Mouse (Mus musculus) Patski (cell line): ENCODE results near the gene Ptger1. TPM values are rescaled to one million over a fixed set of nuclear protein-coding genes. Genes with fewer than 3 reads are reported as not detected.

ENCODE experiments used
- ATAC-seq: fragments of 100-300 bp; one replicate; pipeline ENCODE4 v1.8.0; 2021
- CTCF ChIA-PET: fragments of 350-600 bp; sonication (Branson Sonifier 250); formaldehyde crosslinking; loops from one replicate; lab custom pipeline; 2022; ENCODE audit warnings: inconsistent platforms; lab: Charles Lee
- POLR2A ChIA-PET: fragments of 350-600 bp; sonication (Branson Sonifier 250); formaldehyde crosslinking; loops from one replicate; lab custom pipeline; 2022; ENCODE audit warnings: antibody characterized with exemption, inconsistent platforms; lab: Charles Lee
- DNase-seq: peaks from one replicate; pipeline ENCODE4 v3.0.0-alpha.2; 2011; ENCODE audit warnings: low read depth, low spot score
- H3K27me3 ChIP-seq: fragments of 371-371 bp; one replicate; pipeline ENCODE4 v1.5.1; 2021
- CTCF ChIP-seq: fragments of 100-300 bp; IDR thresholded peaks from one replicate; pipeline ENCODE4 v1.5.1; 2021
- in situ Hi-C: fragments of 300-500 bp; cut with MboI; formaldehyde crosslinking; loops from 3 replicates; pipeline ENCODE4 v1.11.1; 2018; ENCODE audit warnings: low pct_unique_long_range_greater_than_20kb, mixed read lengths
- polyA plus RNA-seq: library from polyadenylated mRNA; unstranded; gene quantifications from one replicate; pipeline ENCODE4 v1.2.3, GENCODE M21; 2021

Gene Ptger1
- polyA plus RNA-seq, 1 experiment from 2014 or later, result 3.1 TPM

DNA sequence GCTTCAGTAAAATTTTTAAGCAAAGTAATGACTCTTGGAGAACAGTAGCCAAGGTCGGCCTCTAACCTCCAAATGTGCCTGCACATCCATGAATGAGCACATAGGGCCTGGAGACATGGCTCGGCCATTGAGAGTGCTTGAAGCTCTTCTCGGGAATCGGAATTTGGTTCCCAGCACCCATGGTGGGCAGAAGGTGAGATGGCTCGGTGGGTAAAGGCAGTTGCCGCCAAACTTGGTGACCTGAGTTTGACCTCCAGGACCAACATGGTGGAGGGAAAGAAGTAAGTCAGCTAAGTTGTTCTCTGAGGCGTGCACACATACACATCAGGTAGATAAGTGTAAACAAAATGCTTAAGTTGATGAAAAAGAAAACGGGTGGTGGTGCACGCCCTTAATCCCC, 10.4 kb upstream of the Ptger1 start:
- DNase-seq, result no peak
- ChIA-PET POLR2A (no interaction called here), CTCF (interaction anchor here (0.9 kb wide), 1 partner anchor 299 kb away, joined by 4 read pairs; the partner anchor contains the start of genes Asf1b and Gm10644)
- ATAC-seq, result no peak
- H3K27me3 ChIP-seq, result no peaks in the 10 kb centered on the region
- in situ Hi-C loops, result loop anchor here (5.0 kb wide), 1 partner anchor 236 kb away; no protein-coding TSS in a partner anchor
- no peak for TF ChIP-seq CTCF

GRCm38 (mm10) chr8:83656484-83657246, 9.8 kb upstream of the Ptger1 start:
- in situ Hi-C loops, result loop anchor here (5.0 kb wide), 1 partner anchor 236 kb away; no protein-coding TSS in a partner anchor
- DNase-seq, result no peak
- POLR2A ChIA-PET, result no interaction called here
- no peak for TF ChIP-seq CTCF
- ATAC-seq, result no peak
- CTCF ChIA-PET, result interaction anchor here (0.9 to 1.0 kb wide), 2 partner anchors 138 to 299 kb away, joined by 3 to 4 read pairs; partner anchors contain the start of genes Asf1b and Gm10644
- H3K27me3 ChIP-seq, result no peaks in the 10 kb centered on the region

- POLR2A ChIA-PET, result interaction anchor here (1.2 kb wide), 1 partner anchor 8 kb away, joined by 7 read pairs; the partner anchor contains the start of gene Gipc1
- CTCF ChIA-PET, result interaction anchor here (1.2 kb wide), 1 partner anchor 232 kb away, joined by 3 read pairs; no protein-coding TSS in a partner anchor
- no peak for ATAC-seq
- no peaks in the 10 kb centered on the region for H3K27me3 ChIP-seq
- DNase-seq, result no peak
- in situ Hi-C loops, result no loop called here
- no peak for TF ChIP-seq CTCF
These were observed 5.9 kb upstream of the Ptger1 start for GRCm38 (mm10) chr8:83660545-83660944.

- ATAC-seq (no peak), DNase-seq (no peak)
- in situ Hi-C loops, result no loop called here
- TF ChIP-seq CTCF, result no peak
- H3K27me3 ChIP-seq, result no peaks in the 10 kb centered on the region
- CTCF ChIA-PET, result interaction anchor here (0.9 to 3.1 kb wide), 8 partner anchors 8 to 232 kb away, joined by 3 to 17 read pairs (median 4); partner anchors contain the start of gene Gipc1
- POLR2A ChIA-PET, result interaction anchor here (1.2 to 1.3 kb wide), 2 partner anchors 8 to 79 kb away, joined by 3 to 7 read pairs; partner anchors contain the start of gene Gipc1
These were observed 5.3 kb upstream of the Ptger1 start for GRCm38 (mm10) chr8:83660995-83661680.

DNA sequence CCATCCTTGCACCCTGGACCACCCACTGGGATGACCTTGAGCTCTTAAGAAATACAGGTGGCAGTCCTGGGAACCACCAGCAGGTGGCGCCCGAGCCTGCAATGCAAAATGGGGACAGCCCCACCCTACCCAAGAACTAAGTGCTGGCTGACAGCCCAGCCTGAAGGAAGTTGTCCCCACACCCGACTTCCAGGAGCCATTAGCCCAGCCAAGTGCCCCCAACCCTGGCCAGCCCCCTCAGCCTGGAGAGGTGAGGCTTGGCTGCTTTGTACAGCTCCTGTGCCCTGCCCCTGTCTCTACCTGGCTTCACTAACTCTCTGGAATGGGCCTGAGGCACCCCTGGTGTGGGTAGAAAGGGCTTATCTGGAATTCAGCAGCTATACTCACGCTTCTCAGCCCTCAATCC, 4.1 kb upstream of the Ptger1 start:
- no peaks in the 10 kb centered on the region for H3K27me3 ChIP-seq
- ChIA-PET POLR2A (interaction anchor here (1.3 to 1.4 kb wide), 2 partner anchors 9 to 78 kb away, joined by 3 to 7 read pairs; partner anchors contain the start of gene Gipc1), CTCF (interaction anchor here (0.8 to 3.1 kb wide), 14 partner anchors 9 to 231 kb away, joined by 3 to 17 read pairs (median 4); partner anchors contain the start of genes Ddx39, Gipc1 and Pkn1)
- DNase-seq (peak; percentile 58), ATAC-seq (peak; percentile 84)
- in situ Hi-C loops, result no loop called here
- TF ChIP-seq CTCF, result no peak

DNA sequence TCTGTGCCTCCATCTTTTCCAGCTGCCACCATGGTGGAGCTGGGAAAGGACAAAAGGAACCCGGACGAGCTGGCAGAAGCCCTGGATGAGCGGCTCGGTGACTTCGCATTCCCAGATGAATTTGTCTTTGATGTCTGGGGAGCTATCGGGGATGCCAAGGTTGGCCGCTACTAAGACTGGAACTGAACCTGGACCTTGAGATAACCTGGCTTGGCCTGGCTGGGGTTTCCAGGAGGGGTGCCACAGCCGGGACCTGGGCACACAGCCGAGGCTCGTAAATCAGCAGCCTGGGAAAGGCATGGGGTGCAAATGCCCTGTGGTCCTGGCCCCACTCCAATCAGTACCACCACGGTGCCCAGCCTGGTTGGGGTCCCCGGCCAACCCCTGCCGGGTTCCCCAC, 2.4 kb upstream of the Ptger1 start:
- ChIA-PET POLR2A (interaction anchor here (0.7 kb wide), 1 partner anchor 95 kb away, joined by 3 read pairs; no protein-coding TSS in a partner anchor), CTCF (interaction anchor here (3.1 kb wide), 1 partner anchor 11 kb away, joined by 17 read pairs; the partner anchor contains the start of gene Gipc1)
- no peaks in the 10 kb centered on the region for H3K27me3 ChIP-seq
- no peak for TF ChIP-seq CTCF
- in situ Hi-C loops, result no loop called here
- ATAC-seq (no peak), DNase-seq (no peak)

DNA sequence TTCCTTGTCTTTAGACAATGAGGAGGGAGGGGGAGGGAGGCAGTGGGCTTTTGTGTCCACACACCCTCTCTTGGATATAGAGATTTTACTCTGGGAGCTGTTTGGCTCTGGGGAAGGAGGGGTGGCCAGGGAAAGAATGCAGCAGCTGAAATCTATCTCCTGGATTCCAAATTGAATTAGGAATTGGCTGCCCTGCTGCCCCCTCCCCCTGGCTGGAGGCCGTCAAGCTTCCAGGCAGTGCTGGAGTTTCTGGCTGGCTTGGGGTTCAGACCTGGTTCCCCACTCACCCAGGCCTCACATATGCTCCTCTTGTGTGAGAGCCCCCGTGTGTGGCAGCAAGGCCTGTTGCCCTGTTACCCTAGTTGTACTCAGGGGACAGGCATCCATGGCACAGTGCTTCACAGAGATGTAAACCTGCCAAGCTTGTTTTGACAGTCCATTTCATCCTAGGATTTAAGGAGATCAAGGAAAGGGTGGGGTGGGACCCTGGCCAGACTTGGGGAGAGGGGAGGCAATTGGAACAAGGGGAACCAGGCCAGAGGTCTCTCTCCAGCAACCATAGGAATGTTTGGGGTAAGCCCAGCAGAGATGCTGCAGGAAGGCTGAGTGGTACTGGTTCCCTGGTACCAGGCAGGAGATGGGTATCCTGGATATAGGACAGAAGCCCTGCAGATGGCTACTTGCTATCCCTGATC, 1.4 kb upstream of the Ptger1 start:
- no peak for DNase-seq
- POLR2A ChIA-PET, result interaction anchor here (0.6 to 1.2 kb wide), 3 partner anchors 11 to 34 kb away, joined by 3 to 4 read pairs (median 3); partner anchors contain the start of genes Gipc1 and Pkn1
- in situ Hi-C loops, result no loop called here

DNA sequence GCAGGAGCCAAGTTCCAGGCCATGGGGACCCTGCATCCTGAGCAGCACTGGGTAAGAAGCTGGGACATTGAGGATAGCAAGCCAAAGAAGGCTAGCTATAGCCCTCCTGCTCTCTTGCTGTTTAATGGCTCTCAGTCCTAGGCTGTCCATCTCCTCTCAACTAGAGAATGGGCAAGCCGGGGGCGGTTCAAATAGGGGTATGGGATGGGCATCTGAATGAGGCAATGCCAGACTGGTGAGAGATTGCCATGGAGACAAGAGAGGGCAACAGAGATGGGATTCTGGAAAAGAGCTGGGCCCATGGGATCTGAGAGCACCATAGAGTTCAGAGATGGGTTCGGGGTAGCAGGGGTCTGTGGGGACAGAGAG, 372 bp downstream of the Ptger1 start:
- DNase-seq (no peak), ATAC-seq (no peak)
- ChIA-PET CTCF (no interaction called here), POLR2A (interaction anchor here (0.6 to 1.2 kb wide), 3 partner anchors 15 to 546 kb away, joined by 3 read pairs; no protein-coding TSS in a partner anchor)
- no peaks in the 10 kb centered on the region for H3K27me3 ChIP-seq
- no peak for TF ChIP-seq CTCF
- in situ Hi-C loops, result no loop called here

More for the DNA sequence above, 1.4 kb upstream of the Ptger1 start:
- CTCF ChIA-PET, result no interaction called here
- TF ChIP-seq CTCF, result no peak
- ATAC-seq, result no peak
- no peaks in the 10 kb centered on the region for H3K27me3 ChIP-seq

GRCm38 (mm10) chr8:83667526-83667925, 1.0 kb downstream of the Ptger1 start:
- in situ Hi-C loops, result no loop called here
- no peak for TF ChIP-seq CTCF
- ChIA-PET POLR2A (interaction anchor here (1.0 kb wide), 1 partner anchor 57 kb away, joined by 3 read pairs; no protein-coding TSS in a partner anchor), CTCF (no interaction called here)
- H3K27me3 ChIP-seq, result no peaks in the 10 kb centered on the region
- DNase-seq (no peak), ATAC-seq (no peak)
